Mouse (Mus musculus) brain, embryonic 14.5 days (tissue): ENCODE results near the gene Fndc3b. TPM values are rescaled to one million over a fixed set of nuclear protein-coding genes. Genes with fewer than 3 reads are reported as not detected.
"Not testable (repeated sequence)": the region's sequence is repeated elsewhere in the genome, so short reads cannot be mapped to it uniquely, and the experiment has no call there.

Source experiments
- DNase-seq: peaks from one replicate; pipeline ENCODE4 v3.0.0-alpha.2; 2011; ENCODE audit warnings: low read depth
- CTCF ChIP-seq: fragments of 200-500 bp; IDR thresholded peaks from 2 replicates; pipeline ENCODE4 v1.5.1; 2012; ENCODE audit warnings: inconsistent platforms, mild to moderate bottlenecking, moderate library complexity, borderline replicate concordance; ENCODE audit not compliant: insufficient read depth, insufficient read length; ENCODE audit errors: extremely low read depth
- POLR2A ChIP-seq: fragments of 200-500 bp; IDR thresholded peaks from 2 replicates; pipeline ENCODE4 v1.6.1; 2012; ENCODE audit warnings: mild to moderate bottlenecking, inconsistent platforms, borderline replicate concordance; ENCODE audit not compliant: poor library complexity, insufficient read depth, insufficient read length, severe bottlenecking; ENCODE audit errors: extremely low read depth
- polyA plus RNA-seq: library from polyadenylated mRNA; depleted of rRNA; stranded (reverse); fragments of >200 nt; gene quantifications from 2 replicates; pipeline ENCODE4 v1.2.3, GENCODE M21; 2012

The Fndc3b gene
- polyA plus RNA-seq, 1 experiment, result 10.9 TPM

GRCm38 (mm10) chr3:27411286-27411685 is 299.8 kb downstream of the Fndc3b start:
- TF ChIP-seq CTCF, result no peak
- no peak for TF ChIP-seq POLR2A
- no peak for DNase-seq

- DNase-seq, result no peak
- TF ChIP-seq CTCF (no peak), POLR2A (no peak)
Observed at GRCm38 (mm10) chr3:27408564-27408963, 302.5 kb downstream of the Fndc3b start.

GRCm38 (mm10) chr3:27406440-27406839 is 304.7 kb downstream of the Fndc3b start:
- DNase-seq, result no peak
- no peak for TF ChIP-seq CTCF
- no peak for TF ChIP-seq POLR2A

- not testable (repeated sequence) for DNase-seq
Observed at GRCm38 (mm10) chr3:27400996-27401395, 310.1 kb downstream of the Fndc3b start.

- no peak for DNase-seq
- TF ChIP-seq CTCF (no peak), POLR2A (no peak)
Observed at GRCm38 (mm10) chr3:27389923-27390322, 321.2 kb downstream of the Fndc3b start.

GRCm38 (mm10) chr3:27384836-27385235 is 326.3 kb downstream of the Fndc3b start:
- no peak for DNase-seq
- TF ChIP-seq POLR2A (no peak), CTCF (0 out of 2 replicates have a peak, but pooled peaks have one; percentile 11)

- TF ChIP-seq CTCF, result no peak
- TF ChIP-seq POLR2A, result no peak
- DNase-seq, result no peak
Observed at GRCm38 (mm10) chr3:27377935-27378334, 333.2 kb downstream of the Fndc3b start.

GRCm38 (mm10) chr3:27374396-27374795 is 336.7 kb downstream of the Fndc3b start:
- no peak for DNase-seq
- no peak for TF ChIP-seq POLR2A
- TF ChIP-seq CTCF, result no peak

- TF ChIP-seq POLR2A, result no peak
- no peak for TF ChIP-seq CTCF
- DNase-seq, result peak; percentile 35
Observed at GRCm38 (mm10) chr3:27371725-27372650, 339.1 kb downstream of the Fndc3b start.

- TF ChIP-seq CTCF, result no peak
- no peak for TF ChIP-seq POLR2A
- peak; percentile 38 for DNase-seq
Observed at GRCm38 (mm10) chr3:27371276-27371621, 339.9 kb downstream of the Fndc3b start, which contains the start of gene Ghsr. Ghsr (plus strand) TSS chr3:27371351.

- no peak for DNase-seq
- TF ChIP-seq CTCF (no peak), POLR2A (no peak)
Observed at GRCm38 (mm10) chr3:27370582-27371275, 340.4 kb downstream of the Fndc3b start.
